Mouse (Mus musculus) kidney, embryonic 14.5 days (tissue): ENCODE data around the gene Slc4a7. TPM values are rescaled to one million over a fixed set of nuclear protein-coding genes. Genes with fewer than 3 reads are reported as not detected.
A peak's percentile ranks its signal among the peaks of the same experiment; 100 is the strongest.
"Not testable (repeated sequence)": the region's sequence is repeated elsewhere in the genome, so short reads cannot be mapped to it uniquely, and the experiment has no call there.

ENCODE experiments used
- ATAC-seq: fragments of 200-750 bp; cut with Nextera tagmentation; 2 replicates; pipeline ENCODE4 v1.8.0; 2017; ENCODE audit warnings: moderate number of reproducible peaks, mild to moderate bottlenecking, moderate TSS enrichment, moderate library complexity; ENCODE audit not compliant: low FRiP score, low TSS enrichment
- H3K27ac ChIP-seq: fragments of 300-500 bp; sonication (generic); 2 replicates; pipeline ENCODE4 v1.5.1; 2014; ENCODE audit warnings: low read depth, mild to moderate bottlenecking, low read length, moderate library complexity, mixed read lengths
- H3K27me3 ChIP-seq: fragments of 300-500 bp; sonication (generic); 2 replicates; pipeline ENCODE4 v1.6.1; 2014; ENCODE audit warnings: mild to moderate bottlenecking, low read length; ENCODE audit not compliant: control insufficient read depth, insufficient read depth
- H3K36me3 ChIP-seq: fragments of 300-500 bp; sonication (generic); 2 replicates; pipeline ENCODE4 v1.6.1; 2014; ENCODE audit warnings: low read length, mixed read lengths; ENCODE audit not compliant: control insufficient read depth, insufficient read depth
- H3K4me1 ChIP-seq: fragments of 300-500 bp; sonication (generic); 2 replicates; pipeline ENCODE4 v1.6.1; 2014; ENCODE audit warnings: low read length, mixed read lengths; ENCODE audit not compliant: control insufficient read depth, insufficient read depth
- H3K4me2 ChIP-seq: fragments of 300-500 bp; sonication (generic); replicated peaks from 2 replicates; pipeline ENCODE4 v1.6.1; 2014; ENCODE audit warnings: low read depth, mild to moderate bottlenecking, low read length
- H3K4me3 ChIP-seq: fragments of 300-500 bp; sonication (generic); 2 replicates; pipeline ENCODE4 v1.5.1; 2014; ENCODE audit warnings: mild to moderate bottlenecking, low read length
- H3K9ac ChIP-seq: fragments of 300-500 bp; sonication (generic); 2 replicates; pipeline ENCODE4 v1.6.1; 2014; ENCODE audit warnings: low read depth, mild to moderate bottlenecking, low read length, moderate library complexity
- H3K9me3 ChIP-seq: fragments of 300-500 bp; sonication (generic); 2 replicates; pipeline ENCODE4 v1.6.1; 2016; ENCODE audit warnings: low read length; ENCODE audit not compliant: control insufficient read depth
- WGBS: fragments of 180-500 bp; shearing (Covaris S2); extraction: QIAGEN DNeasy Blood & Tissue Kit; methylation state at CpG from one replicate; pipeline ENCODE4 v1.1.7; 2014; 5-methylcytosine and 5-hydroxymethylcytosine counted together
- polyA plus RNA-seq: library from polyadenylated mRNA; unstranded; fragments of >200 nt; fragmentation: Nextera tagmentation; extraction: Ambion mirVana; gene quantifications from 2 replicates; pipeline ENCODE4 v1.2.1, GENCODE M21; 2014

Slc4a7 gene
- polyA plus RNA-seq, 1 experiment from 2014 or later, result 22.6 TPM

DNA sequence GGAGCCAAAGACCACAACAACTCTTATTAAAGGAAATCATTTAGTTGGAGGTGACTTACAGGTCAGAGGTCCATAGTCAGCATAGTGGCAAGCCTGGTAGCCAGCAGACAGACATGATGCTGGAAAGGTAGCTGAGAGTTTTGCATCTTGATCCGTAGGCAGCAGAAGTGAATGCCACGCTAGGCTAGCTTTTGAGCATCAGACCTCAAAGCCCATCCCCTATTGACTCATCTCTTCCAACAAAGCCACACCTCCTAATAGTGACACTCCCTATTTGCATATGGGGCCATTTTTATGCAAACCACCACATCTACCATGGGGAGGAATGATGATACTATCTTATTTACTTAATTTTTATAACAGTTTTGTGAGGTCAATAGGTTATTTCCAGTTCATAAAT lies 79.1 kb downstream of the Slc4a7 start:
- Histone ChIP-seq H3K4me2 (no peak overlapping the region), H3K9ac (no peak overlapping the region), H3K4me3 (no peak overlapping the region), H3K9me3 (no peaks in the 10 kb centered on the region), H3K4me1 (no peaks in the 10 kb centered on the region), H3K27ac (no peak overlapping the region), H3K27me3 (no peaks in the 10 kb centered on the region), H3K36me3 (peaks cover 35% of the 10 kb centered on the region)
- WGBS, result 94% methylated on average over 2 of the region's 2 CpGs
- ATAC-seq, result no peak

DNA sequence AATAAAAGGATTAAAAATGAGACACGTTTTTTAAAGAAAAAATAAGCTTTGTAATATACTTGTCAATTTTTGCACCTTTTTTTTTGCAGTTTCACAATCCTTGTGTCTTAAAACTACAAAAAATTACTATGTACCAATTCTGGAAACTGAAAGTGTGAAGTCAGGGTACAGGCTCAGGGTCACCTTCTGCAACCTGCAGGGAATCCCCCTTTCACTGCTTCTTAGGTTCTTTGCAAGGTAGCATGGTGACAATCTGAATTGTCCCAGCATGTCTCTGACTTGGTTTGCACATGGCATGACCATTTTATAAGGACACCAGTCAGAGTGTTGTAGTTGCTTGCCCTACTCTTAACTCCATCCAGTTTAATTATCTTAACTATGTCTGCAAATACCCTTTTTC lies 82.1 kb downstream of the Slc4a7 start:
- no peak overlapping the region for H3K4me3 ChIP-seq
- H3K4me2 ChIP-seq, result no peak overlapping the region
- H3K9ac ChIP-seq, result no peak overlapping the region
- peaks cover 38% of the 10 kb centered on the region for H3K36me3 ChIP-seq
- no peaks in the 10 kb centered on the region for H3K27me3 ChIP-seq
- H3K4me1 ChIP-seq, result no peaks in the 10 kb centered on the region
- ATAC-seq, result no peak
- H3K27ac ChIP-seq, result no peak overlapping the region
- peaks cover 2% of the 10 kb centered on the region; the same call in 1 of the 2 replicates for H3K9me3 ChIP-seq
- WGBS, result 86% methylated on average over 1 of the region's 1 CpGs

- 100% methylated on average over 1 of the region's 1 CpGs for WGBS
- no peak for ATAC-seq
- Histone ChIP-seq H3K36me3 (peaks cover 36% of the 10 kb centered on the region), H3K9ac (no peak overlapping the region), H3K4me3 (no peak overlapping the region), H3K4me1 (no peaks in the 10 kb centered on the region), H3K9me3 (peaks cover 2% of the 10 kb centered on the region; the same call in 1 of the 2 replicates), H3K27ac (no peak overlapping the region), H3K4me2 (no peak overlapping the region), H3K27me3 (no peaks in the 10 kb centered on the region)
These were observed 84.9 kb downstream of the Slc4a7 start for GRCm38 (mm10) chr14:14786979-14787378.

DNA sequence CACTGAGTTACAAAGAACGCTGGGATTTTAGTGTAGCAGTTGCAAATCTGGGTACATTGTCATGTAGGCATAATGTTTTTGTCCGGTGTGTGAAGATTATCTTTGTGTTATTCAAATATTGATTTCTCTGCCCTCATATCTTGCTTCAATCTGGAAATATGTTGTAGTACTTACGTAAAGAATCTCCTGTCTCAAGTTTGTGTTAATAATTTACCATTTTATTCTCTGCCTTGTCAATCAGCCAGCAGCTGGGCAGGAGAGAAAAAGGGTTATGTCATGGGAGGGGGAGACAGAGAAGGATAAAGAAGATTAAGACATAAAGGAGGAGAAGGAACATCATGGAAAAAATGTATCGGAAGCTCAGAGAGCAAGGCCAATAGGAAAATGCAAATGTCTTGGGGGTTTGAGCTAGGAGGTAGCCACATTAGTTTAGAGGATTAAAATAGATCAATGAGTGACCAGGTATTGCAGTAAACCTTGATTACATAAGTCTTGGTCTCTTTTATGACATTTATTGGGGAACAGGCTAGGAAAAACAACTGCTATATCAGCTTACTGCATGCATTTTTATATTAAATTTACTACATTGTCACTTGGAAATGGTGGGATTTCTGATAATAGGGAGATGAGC lies 87.9 kb downstream of the Slc4a7 start:
- Histone ChIP-seq H3K4me3 (no peak overlapping the region), H3K27ac (no peak overlapping the region), H3K9ac (no peak overlapping the region), H3K4me1 (no peaks in the 10 kb centered on the region), H3K9me3 (peaks cover 2% of the 10 kb centered on the region; the same call in 1 of the 2 replicates), H3K4me2 (no peak overlapping the region), H3K27me3 (no peaks in the 10 kb centered on the region), H3K36me3 (peaks cover 28% of the 10 kb centered on the region)
- 92% methylated on average over 4 of the region's 4 CpGs for WGBS
- ATAC-seq, result no peak

GRCm38 (mm10) chr14:14799861-14800260 lies 97.8 kb downstream of the Slc4a7 start:
- no peak overlapping the region for H3K9ac ChIP-seq
- no peak overlapping the region for H3K4me3 ChIP-seq
- H3K9me3 ChIP-seq, result no peaks in the 10 kb centered on the region
- H3K4me2 ChIP-seq, result no peak overlapping the region
- H3K27ac ChIP-seq, result no peak overlapping the region
- peaks cover 6% of the 10 kb centered on the region; the same call in 1 of the 2 replicates for H3K36me3 ChIP-seq
- 0 out of 2 replicates have a peak, but pooled peaks cover 5% of the 10 kb centered on the region for H3K4me1 ChIP-seq
- H3K27me3 ChIP-seq, result no peaks in the 10 kb centered on the region
- no peak for ATAC-seq
- WGBS, result 83% methylated on average over 5 of the region's 5 CpGs

GRCm38 (mm10) chr14:14800332-14800731 lies 98.3 kb downstream of the Slc4a7 start:
- Histone ChIP-seq H3K4me2 (no peak overlapping the region), H3K36me3 (peaks cover 6% of the 10 kb centered on the region; the same call in 1 of the 2 replicates), H3K4me1 (0 out of 2 replicates have a peak, but pooled peaks cover 5% of the 10 kb centered on the region), H3K9me3 (no peaks in the 10 kb centered on the region), H3K9ac (no peak overlapping the region), H3K27ac (no peak overlapping the region), H3K4me3 (no peak overlapping the region), H3K27me3 (no peaks in the 10 kb centered on the region)
- no peak for ATAC-seq
- 93% methylated on average over 4 of the region's 4 CpGs for WGBS

DNA sequence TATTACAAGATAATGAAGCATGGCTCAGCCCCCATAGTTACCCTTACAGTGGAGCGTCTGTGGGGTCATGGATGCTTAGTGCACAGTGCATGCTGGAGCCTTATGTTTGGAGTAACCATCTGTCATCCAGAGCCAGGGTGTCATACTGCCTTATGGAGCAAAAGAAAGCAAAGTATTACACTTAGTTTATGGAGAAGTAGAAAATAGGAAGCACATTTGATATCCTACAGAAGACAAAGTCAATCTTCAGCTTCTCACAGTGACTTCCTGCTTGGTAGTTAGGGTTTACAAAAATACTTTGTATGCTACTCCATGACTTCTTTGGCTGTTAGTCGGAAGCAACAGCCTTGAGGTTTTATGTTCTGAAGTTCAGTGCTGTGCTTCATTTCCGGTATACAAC lies 98.7 kb downstream of the Slc4a7 start:
- Histone ChIP-seq H3K36me3 (peaks cover 6% of the 10 kb centered on the region; the same call in 1 of the 2 replicates), H3K27ac (no peak overlapping the region), H3K4me3 (no peak overlapping the region), H3K27me3 (no peaks in the 10 kb centered on the region), H3K9me3 (no peaks in the 10 kb centered on the region), H3K9ac (no peak overlapping the region), H3K4me2 (no peak overlapping the region), H3K4me1 (0 out of 2 replicates have a peak, but pooled peaks cover 5% of the 10 kb centered on the region)
- ATAC-seq, result no peak
- 97% methylated on average over 3 of the region's 3 CpGs for WGBS

- H3K4me1 ChIP-seq, H3K4me3 ChIP-seq, H3K9ac ChIP-seq, H3K27ac ChIP-seq, H3K9me3 ChIP-seq, H3K36me3 ChIP-seq, H3K27me3 ChIP-seq, ATAC-seq, H3K4me2 ChIP-seq: not testable (repeated sequence)
- WGBS, result 83% methylated on average over 1 of the region's 2 CpGs
These were observed 101.0 kb downstream of the Slc4a7 start, which contains the start of gene Nek10 for GRCm38 (mm10) chr14:14803115-14803514. Gene Nek10, plus strand, starts transcription at chr14:14803415.

GRCm38 (mm10) chr14:14803921-14804517 lies 101.9 kb downstream of the Slc4a7 start:
- no peaks in the 10 kb centered on the region for H3K27me3 ChIP-seq
- WGBS, result 3% methylated on average over 10 of the region's 10 CpGs
- H3K36me3 ChIP-seq, result no peaks in the 10 kb centered on the region
- H3K9me3 ChIP-seq, result no peaks in the 10 kb centered on the region
- no peak overlapping the region for H3K4me3 ChIP-seq
- peak; percentile 97 for ATAC-seq
- H3K4me2 ChIP-seq, result no peak overlapping the region
- H3K9ac ChIP-seq, result no peak overlapping the region
- H3K27ac ChIP-seq, result 0 out of 2 replicates have a peak overlapping the region, but pooled peaks have one; percentile 26
- 0 out of 2 replicates have a peak, but pooled peaks cover 5% of the 10 kb centered on the region for H3K4me1 ChIP-seq
